Mouse (Mus musculus) liver, adult 2 months (tissue): ENCODE results near the gene Atp6v0d1.
A peak's percentile ranks its signal among the peaks of the same experiment; 100 is the strongest.

Experiments used
- CTCF ChIP-seq: fragments of 200-500 bp; IDR thresholded peaks from 2 replicates; pipeline ENCODE4 v1.5.1; 2011; ENCODE audit warnings: low read depth, low read length, control low read depth
- POLR2A ChIP-seq: fragments of 200-500 bp; IDR thresholded peaks from 2 replicates; pipeline ENCODE4 v1.6.1; 2011; ENCODE audit warnings: low read length, control low read depth; ENCODE audit not compliant: insufficient read depth; ENCODE audit errors: extremely low read depth

DNA sequence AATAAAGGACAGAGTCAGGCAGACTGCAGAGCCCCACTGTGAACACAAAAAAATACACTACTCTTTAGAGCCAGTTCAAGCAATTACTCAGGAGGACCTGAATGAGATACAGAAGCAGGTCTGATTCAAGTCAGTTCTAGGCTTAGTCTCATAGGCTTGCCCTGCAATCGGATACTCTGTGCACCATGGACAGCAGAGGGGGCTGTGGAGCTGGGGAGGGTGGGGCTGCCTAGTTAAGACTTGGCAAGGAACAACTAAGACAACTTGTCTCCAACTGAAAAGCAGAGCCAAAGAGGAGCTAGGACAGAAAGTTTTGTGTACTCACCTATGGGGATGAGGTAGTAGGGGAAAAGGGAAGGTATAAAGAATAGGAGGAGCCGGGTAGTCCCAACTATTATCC, 34.1 kb downstream of the Atp6v0d1 start:
- peak; percentile 77 for TF ChIP-seq CTCF
- TF ChIP-seq POLR2A = no peak
